Comparison of ENCODE assay signal across 14 mouse cellular contexts in genomic region chr7:24504868-24505267, GRCm38 (mm10). TPM values are rescaled to one million over a fixed set of nuclear protein-coding genes. Genes with fewer than 3 reads are reported as not detected.
DNase-seq lines count a peak whose midpoint lies in the region; ATAC-seq and TF ChIP-seq lines count a peak whose summit lies in the region.
"Had no signal": no experiment of that assay in that cellular context is flagged by ENCODE, and none has a peak within 500 bp of the region (broad histone marks: within the 10 kb centered on the region; RNA-seq: fewer than 3 reads in every experiment).

No protein-coding gene starts in this region.

- intact Hi-C loops in heart, adult 2 months (cut with DNase I) = loop anchor here (5.0 kb wide), 1 partner anchor 33 kb away; no protein-coding TSS in a partner anchor

- ATAC-seq in heart, postnatal 0 days (ENCODE audit: insufficient read depth, low read depth) = no peak
- ATAC-seq in hindbrain, embryonic 14.5 days (ENCODE audit: low FRiP score) = no peak
- no peak for ATAC-seq in midbrain, embryonic 16.5 days
- ATAC-seq in megakaryocyte, adult 5-6 weeks (ENCODE audit: poor library complexity, severe bottlenecking) = no peak

- H3K4me1 ChIP-seq in heart, postnatal 0 days (ENCODE audit: control insufficient read depth, insufficient read depth) = peaks cover 31% of the 10 kb centered on the region
- 0 out of 2 replicates have a peak, but pooled peaks cover 1% of the 10 kb centered on the region for H3K4me1 ChIP-seq in heart, adult 2 months (ENCODE audit: control insufficient read depth, insufficient read depth, low read length)
- peaks cover 54% of the 10 kb centered on the region for H3K4me1 ChIP-seq in forebrain, embryonic 10.5 days
- H3K4me1 ChIP-seq in hindbrain, embryonic 14.5 days (replicated peaks; ENCODE audit: control insufficient read depth, insufficient read depth, low read length) = peaks cover 28% of the 10 kb centered on the region
- peaks cover 29% of the 10 kb centered on the region for H3K4me1 ChIP-seq in midbrain, embryonic 16.5 days (ENCODE audit: control insufficient read depth, insufficient read depth, low read length)
- H3K4me1 ChIP-seq in cerebellum, adult 2 months (ENCODE audit: control insufficient read depth, insufficient read depth, low read length) = peaks cover 5% of the 10 kb centered on the region

- H3K4me2 ChIP-seq in heart, postnatal 0 days (ENCODE audit: low read depth, low read length) = no peak overlapping the region
- peak overlapping the region; percentile 81; the same call in 1 of the 2 replicates for H3K4me2 ChIP-seq in hindbrain, embryonic 14.5 days (replicated peaks)
- no peak overlapping the region for H3K4me2 ChIP-seq in midbrain, embryonic 16.5 days (ENCODE audit: low read length)

- H3K79me2 ChIP-seq in heart, adult 2 months (replicated peaks; ENCODE audit: control insufficient read depth, insufficient read depth, low read length) = no peaks in the 10 kb centered on the region

- H3K4me3 ChIP-seq in heart, postnatal 0 days (ENCODE audit: low read depth, low read length) = no peak overlapping the region
- H3K4me3 ChIP-seq in heart, adult 2 months = no peak overlapping the region
- H3K4me3 ChIP-seq in forebrain, embryonic 10.5 days = no peak overlapping the region
- no peak overlapping the region for H3K4me3 ChIP-seq in hindbrain, embryonic 14.5 days (replicated peaks; ENCODE audit: low read length)
- no peak overlapping the region for H3K4me3 ChIP-seq in midbrain, embryonic 16.5 days (ENCODE audit: low read depth, low read length)
- H3K4me3 ChIP-seq in cerebellum, adult 2 months (replicated peaks; ENCODE audit: insufficient read depth, low read depth, low read length) = no peak overlapping the region

- TF ChIP-seq EP300 in heart, postnatal 0 days (IDR thresholded peaks at IDR 0.05; ENCODE audit: low read depth) = no peak
- TF ChIP-seq EP300 in heart, adult 2 months (IDR thresholded peaks at IDR 0.05; ENCODE audit: insufficient read depth, low read depth, low read length) = no peak

- no peak for DNase-seq in heart, postnatal 0 days (ENCODE audit: low spot score)
- DNase-seq in heart, adult 2 months = no peak
- DNase-seq in forebrain, embryonic 10.5 days (ENCODE audit: extremely low spot score, low spot score) = no peak
- no peak for DNase-seq in hindbrain, embryonic 14.5 days (ENCODE audit: low spot score)
- DNase-seq in cerebellum, adult 2 months = no peak
- DNase-seq in layer of hippocampus, postnatal 25 days (ENCODE audit: extremely low spot score in 1 of 2, low spot score in 1 of 2) = no peak
- DNase-seq: adrenal gland, adult 8-10 months; gastrocnemius, postnatal 10 days; kidney, adult 2 months; lung, adult 2 months had no signal

- TF ChIP-seq POLR2A in heart, adult 2 months (IDR thresholded peaks at IDR 0.05; ENCODE audit: insufficient read depth, low read depth, low read length) = no peak
- no peak for TF ChIP-seq POLR2A in cerebellum, adult 2 months (IDR thresholded peaks at IDR 0.05; ENCODE audit: borderline replicate concordance, insufficient read depth, low read length)

- peak overlapping the region; percentile 98 for H3K27ac ChIP-seq in heart, postnatal 0 days (ENCODE audit: low read depth)
- H3K27ac ChIP-seq in heart, adult 2 months = no peak overlapping the region
- H3K27ac ChIP-seq in forebrain, embryonic 10.5 days = 0 out of 2 replicates have a peak overlapping the region, but pooled peaks have one; percentile 100
- peak overlapping the region; percentile 100 for H3K27ac ChIP-seq in hindbrain, embryonic 14.5 days
- peak overlapping the region; percentile 99 for H3K27ac ChIP-seq in midbrain, embryonic 16.5 days (ENCODE audit: low read length)
- H3K27ac ChIP-seq in cerebellum, adult 2 months (ENCODE audit: insufficient read depth, low read length) = no peak overlapping the region

- H3K27me3 ChIP-seq in heart, postnatal 0 days (ENCODE audit: control insufficient read depth, insufficient read depth, low read length) = peaks cover 25% of the 10 kb centered on the region
- H3K27me3 ChIP-seq in heart, adult 2 months (ENCODE audit: control insufficient read depth, insufficient read depth, low read length) = peaks cover 5% of the 10 kb centered on the region
- peaks cover 42% of the 10 kb centered on the region for H3K27me3 ChIP-seq in forebrain, embryonic 10.5 days (ENCODE audit: poor library complexity, severe bottlenecking)
- H3K27me3 ChIP-seq in hindbrain, embryonic 14.5 days (ENCODE audit: control insufficient read depth, insufficient read depth, low read length) = no peaks in the 10 kb centered on the region
- H3K27me3 ChIP-seq in midbrain, embryonic 16.5 days (ENCODE audit: control insufficient read depth, insufficient read depth, low read depth, low read length) = no peaks in the 10 kb centered on the region
- H3K27me3 ChIP-seq in cerebellum, adult 2 months (ENCODE audit: control insufficient read depth, insufficient read depth, low read length) = no peaks in the 10 kb centered on the region

- H3K9me3 ChIP-seq in heart, postnatal 0 days (replicated peaks; ENCODE audit: control insufficient read depth, low read length) = no peaks in the 10 kb centered on the region
- H3K9me3 ChIP-seq in forebrain, embryonic 10.5 days = peaks cover 11% of the 10 kb centered on the region
- no peaks in the 10 kb centered on the region for H3K9me3 ChIP-seq in hindbrain, embryonic 14.5 days (ENCODE audit: control insufficient read depth, low read length)
- H3K9me3 ChIP-seq in midbrain, embryonic 16.5 days (replicated peaks; ENCODE audit: control insufficient read depth, low read length, poor library complexity, severe bottlenecking) = no peaks in the 10 kb centered on the region
- H3K9me3 ChIP-seq: heart, embryonic 13.5 days had no signal

- TF ChIP-seq CTCF in heart, postnatal 0 days (IDR thresholded peaks at IDR 0.05; ENCODE audit: low read depth) = no peak
- TF ChIP-seq CTCF in heart, adult 2 months (IDR thresholded peaks at IDR 0.05) = no peak
- no peak for TF ChIP-seq CTCF in cerebellum, adult 2 months (IDR thresholded peaks at IDR 0.05; ENCODE audit: borderline replicate concordance, insufficient read depth, low read depth, low read length)

- no peak overlapping the region for H3K9ac ChIP-seq in heart, postnatal 0 days (replicated peaks; ENCODE audit: low read depth, low read length)
- no peak overlapping the region for H3K9ac ChIP-seq in heart, adult 2 months (ENCODE audit: low read depth, low read length)
- no peak overlapping the region for H3K9ac ChIP-seq in hindbrain, embryonic 14.5 days
- no peak overlapping the region for H3K9ac ChIP-seq in midbrain, embryonic 16.5 days (ENCODE audit: low read depth, low read length)

- no peaks in the 10 kb centered on the region for H3K36me3 ChIP-seq in heart, postnatal 0 days (replicated peaks; ENCODE audit: control insufficient read depth, insufficient read depth, low read length)
- no peaks in the 10 kb centered on the region for H3K36me3 ChIP-seq in heart, adult 2 months (ENCODE audit: control insufficient read depth, insufficient read depth, low read length)
- peaks cover 34% of the 10 kb centered on the region for H3K36me3 ChIP-seq in forebrain, embryonic 10.5 days (replicated peaks)
- peaks cover 38% of the 10 kb centered on the region for H3K36me3 ChIP-seq in hindbrain, embryonic 14.5 days (replicated peaks; ENCODE audit: control insufficient read depth, insufficient read depth)
- H3K36me3 ChIP-seq in midbrain, embryonic 16.5 days (ENCODE audit: control insufficient read depth, insufficient read depth, low read length) = peaks cover 16% of the 10 kb centered on the region
- H3K36me3 ChIP-seq: heart, embryonic 13.5 days had no signal

- WGBS in heart, postnatal 0 days = 39% methylated on average over 4 of the region's 4 CpGs
- WGBS in heart, adult 2 months = 26% methylated on average over 4 of the region's 4 CpGs
- WGBS in forebrain, embryonic 10.5 days = 12% methylated on average over 4 of the region's 4 CpGs
- 27% methylated on average over 4 of the region's 4 CpGs for WGBS in hindbrain, embryonic 14.5 days
- 21% methylated on average over 4 of the region's 4 CpGs for WGBS in midbrain, embryonic 16.5 days
- whole genome bisulfite sequencing in cerebellum, adult 2 months = 55% methylated on average over 4 of the region's 4 CpGs

RNA-seq across cellular contexts. Expression of gene Zfp428, which starts 1.9 kb away (rescaled TPM):
- total RNA-seq in heart, postnatal 0 days (2014; rRNA removed; ENCODE audit: low replicate concordance) = 24.8 and 36.3 TPM in 2 replicates
- polyA plus RNA-seq in heart, postnatal 0 days (2015; fragmentation: Nextera tagmentation; extraction: Ambion mirVana) = 39.1 and 39.3 TPM in 2 replicates
- total RNA-seq in heart, adult 2 months (2021) = 10 to 100 TPM; 14.5 to 14.9 TPM
- 12.3 and 28.7 TPM in 2 replicates for polyA plus RNA-seq in heart, adult 2 months (2012; rRNA removed)
- polyA plus RNA-seq in forebrain, embryonic 10.5 days (2016; fragmentation: Nextera tagmentation; extraction: Ambion mirVana) = 111 and 113 TPM in 2 replicates
- polyA plus RNA-seq in hindbrain, embryonic 14.5 days (2014; fragmentation: Nextera tagmentation; extraction: Ambion mirVana) = 181 and 201 TPM in 2 replicates
- 298 and 327 TPM in 2 replicates for polyA plus RNA-seq in midbrain, embryonic 16.5 days (2015; fragmentation: Nextera tagmentation; extraction: Ambion mirVana)
- 0.69 TPM in 1 of 2 replicates, not detected in the other for total RNA-seq in megakaryocyte, adult 5-6 weeks (2015)
- 0.40 TPM in 1 of 2 replicates, not detected in the other for total RNA-seq in megakaryocyte, adult 5-6 weeks (2017)
- polyA plus RNA-seq in cerebellum, adult 2 months (2012; rRNA removed) = 68.5 and 68.6 TPM in 2 replicates
- total RNA-seq in layer of hippocampus, postnatal 25 days (2021) = 10 to 100 TPM; 39.8 to 45.0 TPM

RNA-seq across cellular contexts. Expression of gene AC161166.1, which starts 7.4 kb away (rescaled TPM):
- not detected in 2 replicates for total RNA-seq in heart, postnatal 0 days (2014; rRNA removed; ENCODE audit: low replicate concordance)
- 0.10 and 0.19 TPM in 2 replicates for polyA plus RNA-seq in heart, postnatal 0 days (2015; fragmentation: Nextera tagmentation; extraction: Ambion mirVana)
- not detected for total RNA-seq in heart, adult 2 months (2021)
- 0.04 TPM in 1 of 2 replicates, not detected in the other for polyA plus RNA-seq in heart, adult 2 months (2012; rRNA removed)
- 0.82 and 1.3 TPM in 2 replicates for polyA plus RNA-seq in forebrain, embryonic 10.5 days (2016; fragmentation: Nextera tagmentation; extraction: Ambion mirVana)
- 0.65 and 0.98 TPM in 2 replicates for polyA plus RNA-seq in hindbrain, embryonic 14.5 days (2014; fragmentation: Nextera tagmentation; extraction: Ambion mirVana)
- polyA plus RNA-seq in midbrain, embryonic 16.5 days (2015; fragmentation: Nextera tagmentation; extraction: Ambion mirVana) = 1.6 and 1.7 TPM in 2 replicates
- not detected in 2 replicates for total RNA-seq in megakaryocyte, adult 5-6 weeks (2015)
- total RNA-seq in megakaryocyte, adult 5-6 weeks (2017) = not detected in 2 replicates
- polyA plus RNA-seq in cerebellum, adult 2 months (2012; rRNA removed) = not detected in 2 replicates
- not detected for total RNA-seq in layer of hippocampus, postnatal 25 days (2021)
- total RNA-seq: adrenal gland, adult 8-10 months; gastrocnemius, postnatal 10 days; layer of hippocampus, postnatal 10 days had no signal
- polyA plus RNA-seq: kidney, adult 2 months; lung, adult 2 months had no signal

RNA-seq across cellular contexts. Expression of gene Cadm4, which starts 23.0 kb away (rescaled TPM):
- total RNA-seq in heart, postnatal 0 days (2014; rRNA removed; ENCODE audit: low replicate concordance) = 14.3 and 30.5 TPM in 2 replicates
- polyA plus RNA-seq in heart, postnatal 0 days (2015; fragmentation: Nextera tagmentation; extraction: Ambion mirVana) = 4.1 and 4.2 TPM in 2 replicates
- total RNA-seq in heart, adult 2 months (2021) = 10 to 100 TPM; 14.0 to 14.7 TPM
- 17.0 and 20.4 TPM in 2 replicates for polyA plus RNA-seq in heart, adult 2 months (2012; rRNA removed)
- 9.3 and 10.0 TPM in 2 replicates for polyA plus RNA-seq in forebrain, embryonic 10.5 days (2016; fragmentation: Nextera tagmentation; extraction: Ambion mirVana)
- polyA plus RNA-seq in hindbrain, embryonic 14.5 days (2014; fragmentation: Nextera tagmentation; extraction: Ambion mirVana) = 22.7 and 28.3 TPM in 2 replicates
- polyA plus RNA-seq in midbrain, embryonic 16.5 days (2015; fragmentation: Nextera tagmentation; extraction: Ambion mirVana) = 63.2 and 75.3 TPM in 2 replicates
- not detected in 2 replicates for total RNA-seq in megakaryocyte, adult 5-6 weeks (2015)
- total RNA-seq in megakaryocyte, adult 5-6 weeks (2017) = not detected in 2 replicates
- polyA plus RNA-seq in cerebellum, adult 2 months (2012; rRNA removed) = 285 and 312 TPM in 2 replicates
- 100 to 1,000 TPM; 156 to 179 TPM for total RNA-seq in layer of hippocampus, postnatal 25 days (2021)

RNA-seq across cellular contexts. Expression of gene Irgq, which starts 25.6 kb away (rescaled TPM):
- 22.1 and 24.5 TPM in 2 replicates for total RNA-seq in heart, postnatal 0 days (2014; rRNA removed; ENCODE audit: low replicate concordance)
- 4.5 and 4.8 TPM in 2 replicates for polyA plus RNA-seq in heart, postnatal 0 days (2015; fragmentation: Nextera tagmentation; extraction: Ambion mirVana)
- 10 to 100 TPM; 16.1 to 17.4 TPM for total RNA-seq in heart, adult 2 months (2021)
- 12.9 and 20.7 TPM in 2 replicates for polyA plus RNA-seq in heart, adult 2 months (2012; rRNA removed)
- polyA plus RNA-seq in forebrain, embryonic 10.5 days (2016; fragmentation: Nextera tagmentation; extraction: Ambion mirVana) = 6.9 and 7.3 TPM in 2 replicates
- 28.0 and 33.5 TPM in 2 replicates for polyA plus RNA-seq in hindbrain, embryonic 14.5 days (2014; fragmentation: Nextera tagmentation; extraction: Ambion mirVana)
- 26.3 and 26.9 TPM in 2 replicates for polyA plus RNA-seq in midbrain, embryonic 16.5 days (2015; fragmentation: Nextera tagmentation; extraction: Ambion mirVana)
- 2.4 and 2.7 TPM in 2 replicates for total RNA-seq in megakaryocyte, adult 5-6 weeks (2015)
- 2.4 and 2.5 TPM in 2 replicates for total RNA-seq in megakaryocyte, adult 5-6 weeks (2017)
- polyA plus RNA-seq in cerebellum, adult 2 months (2012; rRNA removed) = 37.0 and 38.3 TPM in 2 replicates
- 10 to 100 TPM; 69.0 to 71.9 TPM for total RNA-seq in layer of hippocampus, postnatal 25 days (2021)

RNA-seq across cellular contexts. Expression of gene Pinlyp, which starts 41.0 kb away (rescaled TPM):
- not detected in 2 replicates for total RNA-seq in heart, postnatal 0 days (2014; rRNA removed; ENCODE audit: low replicate concordance)
- polyA plus RNA-seq in heart, postnatal 0 days (2015; fragmentation: Nextera tagmentation; extraction: Ambion mirVana) = not detected in 2 replicates
- total RNA-seq in heart, adult 2 months (2021) = not detected
- not detected in 2 replicates for polyA plus RNA-seq in heart, adult 2 months (2012; rRNA removed)
- polyA plus RNA-seq in forebrain, embryonic 10.5 days (2016; fragmentation: Nextera tagmentation; extraction: Ambion mirVana) = not detected in 2 replicates
- not detected in 2 replicates for polyA plus RNA-seq in hindbrain, embryonic 14.5 days (2014; fragmentation: Nextera tagmentation; extraction: Ambion mirVana)
- not detected in 2 replicates for polyA plus RNA-seq in midbrain, embryonic 16.5 days (2015; fragmentation: Nextera tagmentation; extraction: Ambion mirVana)
- total RNA-seq in megakaryocyte, adult 5-6 weeks (2015) = not detected in 2 replicates
- total RNA-seq in megakaryocyte, adult 5-6 weeks (2017) = not detected in 2 replicates
- polyA plus RNA-seq in cerebellum, adult 2 months (2012; rRNA removed) = not detected in 2 replicates
- total RNA-seq in layer of hippocampus, postnatal 25 days (2021) = not detected
- total RNA-seq: adrenal gland, adult 8-10 months; gastrocnemius, postnatal 10 days; layer of hippocampus, postnatal 10 days had no signal
- polyA plus RNA-seq: heart, embryonic 13.5 days; kidney, adult 2 months had no signal

Comparison
In these comparisons a context has a peak if more than half of its experiments do, and no peak if none do; other contexts are left out.
1. H3K27ac ChIP-seq: peak in heart, postnatal 0 days (single experiment), forebrain, embryonic 10.5 days (single experiment), hindbrain, embryonic 14.5 days (single experiment) and midbrain, embryonic 16.5 days (single experiment); none in heart, adult 2 months (single experiment) and cerebellum, adult 2 months (single experiment).